Mouse (Mus musculus) midbrain, postnatal 0 days (tissue): Measurements from ENCODE around the gene Gal3st1. TPM values are rescaled to one million over a fixed set of nuclear protein-coding genes. Genes with fewer than 3 reads are reported as not detected.

Experiments
- ATAC-seq: fragments of 200-750 bp; cut with Nextera tagmentation; 2 replicates; pipeline ENCODE4 v1.8.0; 2017; ENCODE audit warnings: moderate number of reproducible peaks, mild to moderate bottlenecking, moderate TSS enrichment, moderate library complexity; ENCODE audit not compliant: low FRiP score
- DNase-seq: peaks from one replicate; pipeline ENCODE4 v3.0.0-alpha.2; 2015; ENCODE audit warnings: low spot score
- H3K27ac ChIP-seq: fragments of 300-500 bp; sonication (generic); 2 replicates; pipeline ENCODE4 v1.5.1; 2014; ENCODE audit warnings: low read depth, mild to moderate bottlenecking, low read length, mixed read lengths
- H3K27me3 ChIP-seq: fragments of 300-500 bp; sonication (generic); 2 replicates; pipeline ENCODE4 v1.6.1; 2014; ENCODE audit warnings: low read length, control low read depth, mixed read lengths; ENCODE audit not compliant: insufficient read depth
- H3K36me3 ChIP-seq: fragments of 300-500 bp; sonication (generic); 2 replicates; pipeline ENCODE4 v1.6.1; 2014; ENCODE audit warnings: low read length, control low read depth, mixed read lengths; ENCODE audit not compliant: insufficient read depth
- H3K4me1 ChIP-seq: fragments of 300-500 bp; sonication (generic); 2 replicates; pipeline ENCODE4 v1.6.1; 2014; ENCODE audit warnings: mild to moderate bottlenecking, control low read depth, antibody characterized with exemption, low read length, mixed read lengths; ENCODE audit not compliant: insufficient read depth
- H3K4me2 ChIP-seq: fragments of 300-500 bp; sonication (generic); 2 replicates; pipeline ENCODE4 v1.6.1; 2014; ENCODE audit warnings: low read depth, mild to moderate bottlenecking, low read length, mixed read lengths; ENCODE audit not compliant: poor library complexity, severe bottlenecking
- H3K4me3 ChIP-seq: fragments of 300-500 bp; sonication (generic); 2 replicates; pipeline ENCODE4 v1.5.1; 2014; ENCODE audit warnings: low read depth, mild to moderate bottlenecking, low read length, moderate library complexity
- H3K9ac ChIP-seq: fragments of 300-500 bp; sonication (generic); replicated peaks from 2 replicates; pipeline ENCODE4 v1.6.1; 2014; ENCODE audit warnings: mild to moderate bottlenecking, low read length, moderate library complexity, mixed read lengths; ENCODE audit not compliant: poor library complexity, severe bottlenecking
- H3K9me3 ChIP-seq: fragments of 300-500 bp; sonication (generic); 2 replicates; pipeline ENCODE4 v1.6.1; 2016; ENCODE audit warnings: low read length, control low read depth
- CTCF ChIP-seq: IDR thresholded peaks from 2 replicates; pipeline ENCODE4 v1.5.1; 2016; ENCODE audit warnings: antibody characterized with exemption, mild to moderate bottlenecking
- WGBS: fragments of 180-500 bp; shearing (Covaris S2); extraction: QIAGEN DNeasy Blood & Tissue Kit; methylation state at CpG from one replicate; pipeline ENCODE4 v1.1.7; 2014; 5-methylcytosine and 5-hydroxymethylcytosine counted together
- polyA plus RNA-seq: library from polyadenylated mRNA; unstranded; fragments of >200 nt; fragmentation: Nextera tagmentation; extraction: Ambion mirVana; gene quantifications from 2 replicates; pipeline ENCODE4 v1.2.1, GENCODE M21; 2015
- total RNA-seq: library from RNA; depleted of rRNA; stranded (reverse); fragments of >200 nt; gene quantifications from 2 replicates; pipeline ENCODE4 v1.2.3, GENCODE M21; 2014

Gal3st1 gene
- total and polyA plus RNA-seq, 2 experiments from 2014 or later = 12.7 to 17.0 TPM

DNA sequence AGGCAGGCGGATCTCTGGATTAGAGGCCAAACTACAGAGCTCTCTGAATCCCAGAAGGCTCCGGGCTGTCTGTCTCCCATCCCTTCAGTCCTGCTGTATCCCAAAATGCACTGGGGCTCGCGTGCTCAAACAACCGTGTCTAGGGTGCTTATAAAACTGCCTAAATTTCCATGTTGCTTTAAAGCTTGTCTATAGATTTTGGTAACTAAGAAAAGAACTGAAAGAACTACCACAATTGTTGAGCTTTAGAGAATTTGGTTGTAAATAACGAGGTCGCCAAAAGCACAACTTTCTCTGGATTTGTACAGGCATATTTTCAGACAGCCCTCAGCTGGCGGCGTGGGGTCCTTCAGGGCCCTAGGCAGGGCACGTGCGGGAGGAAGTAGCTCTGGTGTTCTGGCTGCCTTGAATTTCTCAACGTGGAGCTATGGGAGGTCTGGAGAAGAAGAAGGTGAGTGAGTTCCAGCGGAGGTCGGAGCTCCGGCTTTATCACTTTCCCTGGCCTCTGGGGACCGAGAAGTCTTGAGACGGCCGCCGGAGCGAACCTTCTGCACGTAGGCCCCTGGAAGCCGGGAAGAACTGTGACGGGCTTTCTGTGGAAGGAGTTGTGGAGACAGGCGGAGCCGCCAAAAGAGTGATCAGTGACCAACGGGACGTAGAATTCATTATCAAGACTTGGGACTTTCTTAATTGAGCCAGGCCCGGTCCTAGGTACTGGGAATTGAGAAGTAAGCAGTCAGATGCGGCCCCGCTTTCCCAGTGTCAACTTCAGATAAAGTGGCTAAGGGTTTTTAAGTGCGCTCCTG, 19.6 kb upstream of the Gal3st1 start, which contains the start of gene Pes1:
TSS of gene Pes1 (plus strand) at position 366 of the 806 bp plus-strand sequence.
- under 1% methylated on average over 31 of the region's 31 CpGs for WGBS
- peak; percentile 92 for DNase-seq
- peak; percentile 19 for TF ChIP-seq CTCF

DNA sequence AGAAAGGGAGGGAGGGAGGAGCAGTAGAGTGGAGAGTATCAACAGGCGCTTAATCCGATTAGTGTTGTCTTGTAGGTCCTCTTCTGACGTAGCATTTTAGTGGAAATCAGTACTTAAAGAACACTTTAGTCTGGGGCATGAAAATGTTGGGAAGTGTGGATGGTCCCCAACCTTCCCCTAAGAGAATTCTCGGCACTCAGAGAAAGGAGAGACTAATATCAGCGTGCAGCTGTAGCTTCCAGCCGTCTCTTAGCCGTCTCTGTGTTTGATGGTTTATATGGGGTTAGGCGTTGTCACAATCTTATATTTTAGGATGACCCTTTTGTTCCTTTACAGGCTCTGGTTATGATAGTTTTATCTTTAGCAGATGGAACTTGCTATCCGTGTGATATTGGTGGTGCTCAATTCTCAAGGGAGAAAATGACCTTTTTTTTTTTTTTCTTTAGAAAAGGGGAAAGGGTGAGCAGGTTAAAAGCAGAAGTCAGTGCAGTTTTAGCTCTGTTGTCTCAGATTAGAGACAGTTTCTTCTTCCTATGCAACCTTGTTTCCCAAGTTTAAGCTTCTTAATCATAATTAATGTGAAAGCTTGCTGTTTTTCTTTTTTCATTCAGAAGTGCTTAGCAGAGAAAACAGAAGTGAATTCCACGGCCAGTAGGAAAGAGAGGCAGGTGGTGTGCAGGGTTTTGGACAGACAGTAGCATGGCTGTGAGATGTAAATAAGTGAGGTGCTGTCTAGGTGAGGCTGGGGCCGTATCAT, 18.8 kb upstream of the Gal3st1 start:
- Histone ChIP-seq H3K27me3 (no peaks in the 10 kb centered on the region), H3K4me1 (0 out of 2 replicates have a peak, but pooled peaks cover 6% of the 10 kb centered on the region), H3K36me3 (peaks cover 4% of the 10 kb centered on the region; the same call in 1 of the 2 replicates), H3K4me3 (peak overlapping the region; percentile 76), H3K9me3 (no peaks in the 10 kb centered on the region), H3K27ac (no peak overlapping the region), H3K9ac (peak overlapping the region; percentile 74), H3K4me2 (peak overlapping the region; percentile 81)
- ATAC-seq (no peak), DNase-seq (no peak)
- TF ChIP-seq CTCF = no peak
- WGBS = 14% methylated on average over 11 of the region's 11 CpGs

More for the DNA sequence above, 19.6 kb upstream of the Gal3st1 start, which contains the start of gene Pes1:
- H3K4me3 ChIP-seq = peak within 1 kb of the TSS; percentile 76
- H3K27ac ChIP-seq = peak within 1 kb of the TSS; percentile 58
- H3K27me3 ChIP-seq = no peaks in the 10 kb centered on the region
- peak; percentile 91 for ATAC-seq
- H3K4me2 ChIP-seq = peak within 1 kb of the TSS; percentile 81
- no peaks in the 10 kb centered on the region for H3K9me3 ChIP-seq
- H3K9ac ChIP-seq = peak within 1 kb of the TSS; percentile 74
- H3K4me1 ChIP-seq = 0 out of 2 replicates have a peak, but pooled peaks cover 6% of the 10 kb centered on the region
- H3K36me3 ChIP-seq = peaks cover 4% of the 10 kb centered on the region; the same call in 1 of the 2 replicates

DNA sequence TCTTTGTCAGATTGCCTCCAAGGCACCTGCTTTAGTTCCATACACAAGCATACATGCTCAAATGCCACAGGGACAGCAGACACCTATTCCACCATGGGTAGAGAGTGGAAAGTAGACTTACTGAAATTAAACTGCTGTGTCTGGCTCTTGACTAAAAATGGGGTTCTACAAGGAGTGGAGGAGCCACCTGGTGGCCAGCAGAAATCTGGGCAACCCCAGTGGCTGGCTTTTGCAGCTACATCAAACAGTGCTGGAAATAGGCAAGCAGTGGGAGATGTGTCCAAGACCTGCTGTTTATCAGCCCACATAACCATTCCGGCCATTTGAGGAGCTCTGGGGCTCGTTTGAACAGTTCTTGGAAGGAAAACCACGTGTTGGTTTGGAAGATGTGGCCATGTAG, 13.6 kb upstream of the Gal3st1 start:
- Histone ChIP-seq H3K9me3 (no peaks in the 10 kb centered on the region), H3K4me1 (0 out of 2 replicates have a peak, but pooled peaks cover 2% of the 10 kb centered on the region), H3K27ac (no peak overlapping the region), H3K4me3 (no peak overlapping the region), H3K36me3 (peaks cover 44% of the 10 kb centered on the region), H3K4me2 (no peak overlapping the region), H3K27me3 (no peaks in the 10 kb centered on the region), H3K9ac (no peak overlapping the region)
- peak; percentile 65 for TF ChIP-seq CTCF
- ATAC-seq = no peak
- no peak for DNase-seq
- 97% methylated on average over 3 of the region's 3 CpGs for WGBS

DNA sequence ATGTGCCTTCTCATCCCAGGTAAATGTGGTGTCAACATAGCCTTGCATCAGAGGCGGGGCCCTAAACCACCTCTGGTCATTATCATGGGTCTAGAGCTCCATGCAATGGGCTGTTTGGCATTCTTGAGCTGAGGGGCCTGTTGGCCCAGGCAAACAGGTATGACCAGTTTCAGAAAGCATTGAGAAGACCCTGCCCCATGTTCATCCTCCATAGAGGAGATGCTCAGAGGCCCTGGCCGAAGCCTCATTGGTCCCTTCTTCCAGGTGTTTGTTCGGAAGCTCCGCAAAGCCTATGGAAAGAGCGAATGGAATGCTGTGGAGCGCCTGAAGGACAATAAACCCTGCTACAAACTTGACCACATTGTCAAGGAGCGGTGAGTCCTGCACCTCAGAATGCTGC, 13.1 kb upstream of the Gal3st1 start:
- H3K36me3 ChIP-seq = peaks cover 49% of the 10 kb centered on the region
- H3K9ac ChIP-seq = no peak overlapping the region
- no peak overlapping the region for H3K4me2 ChIP-seq
- H3K27ac ChIP-seq = no peak overlapping the region
- no peaks in the 10 kb centered on the region for H3K9me3 ChIP-seq
- no peak overlapping the region for H3K4me3 ChIP-seq
- DNase-seq = no peak
- H3K4me1 ChIP-seq = no peaks in the 10 kb centered on the region
- TF ChIP-seq CTCF = no peak
- H3K27me3 ChIP-seq = no peaks in the 10 kb centered on the region
- 96% methylated on average over 7 of the region's 7 CpGs for WGBS
- no peak for ATAC-seq

DNA sequence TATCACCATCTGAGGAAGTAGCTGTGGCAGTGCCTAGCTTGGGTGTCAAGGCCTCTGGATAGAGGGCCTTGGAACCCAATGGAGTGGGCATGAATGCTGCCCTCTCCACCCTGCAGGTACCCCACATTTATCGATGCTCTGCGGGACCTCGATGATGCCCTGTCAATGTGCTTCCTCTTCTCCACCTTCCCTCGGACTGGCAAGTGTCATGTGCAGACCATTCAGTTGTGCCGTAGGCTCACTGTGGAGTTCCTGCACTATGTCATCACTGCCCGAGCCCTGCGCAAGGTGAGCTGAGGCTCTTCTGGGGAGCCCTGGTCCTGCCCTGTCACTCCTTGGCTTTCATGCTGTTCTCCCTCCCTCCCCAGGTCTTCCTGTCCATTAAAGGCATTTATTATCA, 10.4 kb upstream of the Gal3st1 start:
- 96% methylated on average over 7 of the region's 7 CpGs for WGBS
- peaks cover 74% of the 10 kb centered on the region for H3K36me3 ChIP-seq
- no peaks in the 10 kb centered on the region for H3K4me1 ChIP-seq
- H3K9me3 ChIP-seq = no peaks in the 10 kb centered on the region
- H3K27ac ChIP-seq = no peak overlapping the region
- no peak overlapping the region for H3K4me2 ChIP-seq
- ATAC-seq (no peak), DNase-seq (no peak)
- no peak overlapping the region for H3K9ac ChIP-seq
- no peaks in the 10 kb centered on the region for H3K27me3 ChIP-seq
- TF ChIP-seq CTCF = no peak
- no peak overlapping the region for H3K4me3 ChIP-seq
